Mouse (Mus musculus) small intestine, adult 2 months (tissue): Measurements from ENCODE around the gene Dnaaf2. TPM values are rescaled to one million over a fixed set of nuclear protein-coding genes. Genes with fewer than 3 reads are reported as not detected.
A peak's percentile ranks its signal among the peaks of the same experiment; 100 is the strongest.

Experiments used
- H3K27ac ChIP-seq: fragments of 200-500 bp; 2 replicates; pipeline ENCODE4 v1.5.1; 2012; ENCODE audit warnings: low read depth, low read length, control low read depth, inconsistent platforms; ENCODE audit not compliant: insufficient read depth
- H3K27me3 ChIP-seq: fragments of 200-500 bp; 2 replicates; pipeline ENCODE4 v1.6.1; 2012; ENCODE audit warnings: mild to moderate bottlenecking, moderate library complexity, low read length, inconsistent platforms; ENCODE audit not compliant: control insufficient read depth, insufficient read depth
- H3K36me3 ChIP-seq: fragments of 200-500 bp; 2 replicates; pipeline ENCODE4 v1.6.1; 2012; ENCODE audit warnings: mild to moderate bottlenecking, low read length, control low read depth, inconsistent platforms; ENCODE audit not compliant: control insufficient read depth, insufficient read depth
- H3K4me1 ChIP-seq: fragments of 200-500 bp; 2 replicates; pipeline ENCODE4 v1.6.1; 2012; ENCODE audit warnings: low read length, inconsistent platforms, mixed read lengths; ENCODE audit not compliant: control insufficient read depth, insufficient read depth, insufficient read length
- H3K4me3 ChIP-seq: fragments of 200-500 bp; 2 replicates; pipeline ENCODE4 v1.5.1; 2012; ENCODE audit warnings: low read depth, mild to moderate bottlenecking, control low read depth, inconsistent platforms, low read length, moderate library complexity
- CTCF ChIP-seq: fragments of 200-500 bp; IDR thresholded peaks from 2 replicates; pipeline ENCODE4 v1.5.1; 2012; ENCODE audit warnings: low read depth, mild to moderate bottlenecking, control low read depth, inconsistent platforms, low read length, moderate library complexity, mixed read lengths; ENCODE audit not compliant: insufficient replicate concordance, insufficient read length; ENCODE audit errors: extremely low read depth
- POLR2A ChIP-seq: fragments of 200-500 bp; IDR thresholded peaks from 2 replicates; pipeline ENCODE4 v1.6.1; 2012; ENCODE audit warnings: low read depth, mild to moderate bottlenecking, control low read depth, inconsistent platforms, low read length, moderate library complexity
- WGBS: fragments of 180-500 bp; shearing (Covaris S2); methylation state at CpG from one replicate; pipeline ENCODE4 v1.1.7; 2018; 5-methylcytosine and 5-hydroxymethylcytosine counted together
- polyA plus RNA-seq: library from polyadenylated mRNA; depleted of rRNA; stranded (reverse); fragments of >200 nt; gene quantifications from 2 replicates; pipeline ENCODE4 v1.2.3, GENCODE M21; 2012

The Dnaaf2 gene
- polyA plus RNA-seq, 1 experiment = 0.93 TPM

DNA sequence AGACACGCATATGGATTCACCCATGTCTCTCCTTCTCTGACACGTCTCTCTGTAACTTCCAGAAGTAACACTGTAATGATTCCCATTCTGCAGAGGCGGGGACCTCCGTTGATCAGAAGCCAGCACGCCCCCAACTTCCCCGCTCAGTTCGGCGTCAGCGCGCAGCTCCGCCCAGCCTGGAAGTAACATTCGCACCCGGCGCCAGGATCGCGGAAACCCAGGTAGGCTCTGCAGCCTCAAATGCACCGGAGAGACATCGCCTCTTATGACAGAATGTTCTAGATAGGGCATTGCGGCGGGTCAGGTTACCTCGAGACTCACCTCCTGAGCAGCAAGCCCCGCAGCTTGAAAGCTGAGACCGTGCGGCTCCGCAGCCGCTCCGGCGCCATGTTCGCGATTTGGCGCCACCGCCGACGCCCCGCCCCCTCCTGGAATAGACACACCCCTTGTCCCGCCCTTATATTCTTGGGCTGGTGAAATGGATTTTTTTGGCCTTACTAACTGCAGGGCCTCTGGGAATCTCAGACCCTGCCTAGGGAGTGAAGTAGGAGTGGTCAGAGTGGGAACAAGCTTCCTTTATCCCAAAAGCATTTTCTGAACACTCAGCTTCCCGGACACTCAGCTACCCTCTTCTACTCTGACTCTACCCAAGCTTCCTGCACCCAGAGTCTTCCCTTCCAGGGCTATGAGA lies 29.7 kb upstream of the Dnaaf2 start, which contains the start of gene Pole2:
Pole2 (minus strand) TSS at position 420 of the 691 bp plus-strand sequence.
- TF ChIP-seq CTCF (no peak), POLR2A (no peak)
- Histone ChIP-seq H3K4me1 (no peaks in the 10 kb centered on the region), H3K27ac (no peak within 1 kb of the TSS), H3K4me3 (peak within 1 kb of the TSS; percentile 93), H3K27me3 (no peaks in the 10 kb centered on the region), H3K36me3 (no peaks in the 10 kb centered on the region)
- WGBS = under 1% methylated on average over 37 of the region's 37 CpGs

DNA sequence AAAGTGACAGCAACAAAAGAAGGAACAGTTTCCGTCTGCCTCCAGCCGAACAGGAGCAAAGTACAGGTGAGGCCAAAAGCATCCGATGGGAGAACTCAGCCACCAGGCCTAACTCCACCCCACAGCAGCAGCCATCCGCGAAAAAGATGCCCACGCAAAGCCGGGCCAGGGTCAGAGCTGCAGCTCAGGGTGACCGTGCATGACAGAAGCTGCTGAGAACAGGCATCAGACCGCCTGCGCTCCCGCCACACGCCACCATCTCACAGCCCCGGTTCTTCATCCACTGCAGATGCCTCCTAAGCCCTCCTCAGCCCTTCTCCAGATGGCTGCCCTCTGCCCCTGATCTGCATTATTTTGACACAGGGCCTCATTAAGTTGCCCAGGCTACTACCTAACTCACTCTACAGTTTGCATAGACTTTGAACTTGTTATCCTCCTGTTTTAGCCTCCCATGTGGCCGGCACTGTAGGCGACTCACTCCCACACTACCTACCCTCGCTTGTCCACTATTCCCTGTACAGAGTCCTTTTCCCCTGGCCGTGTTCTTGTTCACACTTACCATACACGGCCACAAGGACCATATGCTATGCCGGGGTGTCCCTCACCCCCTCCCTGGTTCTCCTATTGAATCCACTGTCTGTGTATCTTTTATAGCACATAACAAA lies 22.5 kb upstream of the Dnaaf2 start:
- no peaks in the 10 kb centered on the region for H3K4me1 ChIP-seq
- H3K4me3 ChIP-seq = no peak overlapping the region
- H3K27me3 ChIP-seq = no peaks in the 10 kb centered on the region
- no peaks in the 10 kb centered on the region for H3K36me3 ChIP-seq
- H3K27ac ChIP-seq = no peak overlapping the region
- 86% methylated on average over 19 of the region's 19 CpGs for WGBS
- TF ChIP-seq CTCF = no peak
- TF ChIP-seq POLR2A = no peak

DNA sequence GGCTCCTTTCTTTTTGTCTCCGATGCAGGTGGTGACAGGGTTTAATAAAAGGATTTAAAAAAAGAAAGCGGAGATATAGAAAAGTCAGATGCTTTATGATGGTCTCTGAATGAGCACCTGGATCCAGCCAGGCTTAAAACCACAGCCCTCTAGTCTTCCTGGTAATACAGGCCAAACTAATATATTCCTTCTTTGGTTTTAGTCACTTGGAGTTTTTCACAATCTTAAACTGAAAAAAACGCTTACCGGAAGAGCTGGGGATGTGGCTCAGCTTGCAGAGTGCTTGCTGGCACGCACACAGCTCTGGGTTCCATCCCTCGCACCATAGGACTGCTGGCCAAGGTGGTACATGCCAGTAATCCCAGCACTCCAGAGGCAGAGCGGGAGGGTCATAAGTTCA lies 18.4 kb upstream of the Dnaaf2 start:
- no peaks in the 10 kb centered on the region for H3K4me1 ChIP-seq
- no peaks in the 10 kb centered on the region for H3K36me3 ChIP-seq
- no peak overlapping the region for H3K27ac ChIP-seq
- WGBS = 93% methylated on average over 7 of the region's 7 CpGs
- no peak overlapping the region for H3K4me3 ChIP-seq
- no peaks in the 10 kb centered on the region for H3K27me3 ChIP-seq
- TF ChIP-seq POLR2A (no peak), CTCF (no peak)

DNA sequence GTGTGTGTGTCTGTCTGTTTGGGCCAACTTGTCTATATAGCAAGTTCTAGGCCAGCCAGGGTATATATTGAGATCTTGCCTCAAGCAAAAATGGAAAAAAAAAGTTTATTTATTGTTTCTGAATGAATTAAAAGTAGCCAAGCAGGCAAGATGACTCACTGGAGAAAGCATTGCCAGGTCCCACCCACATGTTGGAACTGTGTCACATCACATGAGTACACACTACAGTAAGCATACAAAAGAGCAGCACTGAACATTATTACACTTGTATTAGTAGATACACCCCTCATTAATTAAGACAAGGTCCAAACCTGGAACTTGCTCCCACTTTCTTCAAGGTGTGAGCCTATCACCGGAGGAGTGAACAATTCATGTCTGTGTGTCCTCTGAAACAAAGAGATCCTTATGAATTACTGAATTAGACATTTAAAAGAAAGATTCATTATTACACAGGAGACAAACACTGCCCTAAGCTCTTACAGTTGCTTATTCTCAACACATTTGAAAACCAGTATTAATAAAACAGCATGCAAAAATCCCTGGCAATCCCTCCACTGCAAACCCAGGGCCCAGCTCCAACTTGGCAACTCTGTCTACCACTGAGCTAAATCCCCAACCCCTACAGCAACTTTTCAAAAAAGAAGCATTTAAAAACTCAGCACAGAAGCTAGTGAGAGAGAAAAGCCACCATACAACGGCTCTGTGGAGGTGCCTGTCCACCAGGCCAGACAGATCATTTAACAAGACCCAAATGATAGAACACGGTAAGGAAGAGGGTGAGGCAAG lies 17.0 kb upstream of the Dnaaf2 start:
- TF ChIP-seq CTCF = no peak
- TF ChIP-seq POLR2A = no peak
- H3K4me1 ChIP-seq = no peaks in the 10 kb centered on the region
- H3K27me3 ChIP-seq = no peaks in the 10 kb centered on the region
- no peak overlapping the region for H3K27ac ChIP-seq
- 73% methylated on average over 3 of the region's 3 CpGs for WGBS
- no peaks in the 10 kb centered on the region; the same call in 1 of the 2 replicates for H3K36me3 ChIP-seq
- H3K4me3 ChIP-seq = no peak overlapping the region

DNA sequence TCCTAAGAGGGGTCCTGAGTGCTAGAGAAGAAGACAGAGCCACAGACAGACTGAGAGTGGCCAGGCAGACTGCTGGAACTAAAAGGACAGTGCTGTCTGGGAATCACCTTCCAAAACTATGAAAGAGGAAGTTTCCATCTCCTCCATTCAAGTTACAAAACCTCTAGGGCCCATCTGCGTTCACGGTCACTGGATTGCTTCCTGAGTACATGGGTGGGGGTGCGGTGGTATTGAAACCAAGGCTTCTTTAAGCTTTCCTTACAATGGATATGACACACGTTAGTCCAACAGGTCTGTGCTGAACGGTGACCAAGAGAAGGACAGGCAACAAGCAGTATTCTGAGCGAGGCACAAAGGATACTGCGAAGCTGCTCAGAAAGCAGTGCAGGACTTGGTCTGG lies 16.2 kb upstream of the Dnaaf2 start:
- Histone ChIP-seq H3K4me1 (no peaks in the 10 kb centered on the region), H3K27ac (no peak overlapping the region), H3K4me3 (no peak overlapping the region), H3K27me3 (no peaks in the 10 kb centered on the region), H3K36me3 (no peaks in the 10 kb centered on the region; the same call in none of the 2 replicates)
- TF ChIP-seq CTCF (no peak), POLR2A (no peak)
- 87% methylated on average over 7 of the region's 7 CpGs for WGBS

DNA sequence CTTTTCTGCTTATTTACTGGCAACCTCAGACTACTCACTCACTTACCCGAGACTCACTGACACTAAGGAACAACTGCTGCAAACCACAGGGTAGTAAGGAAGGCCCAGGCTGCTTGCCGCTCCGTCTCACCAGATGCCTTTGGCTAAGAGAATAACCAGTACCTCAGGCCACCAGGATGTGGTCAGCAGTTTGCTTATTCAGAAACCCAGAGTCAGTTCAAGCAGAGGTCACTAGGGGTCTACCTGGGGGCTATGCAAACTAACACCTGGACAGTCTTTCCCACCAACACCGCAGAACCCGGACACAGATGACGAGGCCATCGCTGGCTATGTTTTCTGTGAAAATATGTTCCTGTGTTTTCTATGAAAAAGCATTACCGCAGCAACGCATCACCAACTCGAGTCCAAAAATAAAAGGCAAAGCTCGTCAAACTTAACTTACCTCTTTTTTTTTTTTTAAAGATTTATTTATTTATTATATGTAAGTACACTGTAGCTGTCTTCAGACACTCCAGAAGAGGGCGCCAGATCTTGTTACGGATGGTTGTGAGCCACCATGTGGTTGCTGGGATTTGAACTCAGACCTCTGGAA lies 15.1 kb upstream of the Dnaaf2 start:
- Histone ChIP-seq H3K27me3 (no peaks in the 10 kb centered on the region), H3K4me1 (no peaks in the 10 kb centered on the region), H3K36me3 (no peaks in the 10 kb centered on the region; the same call in none of the 2 replicates), H3K27ac (no peak overlapping the region), H3K4me3 (no peak overlapping the region)
- WGBS = 88% methylated on average over 13 of the region's 13 CpGs
- TF ChIP-seq CTCF (no peak; the same call in 1 of the 2 replicates), POLR2A (no peak)

DNA sequence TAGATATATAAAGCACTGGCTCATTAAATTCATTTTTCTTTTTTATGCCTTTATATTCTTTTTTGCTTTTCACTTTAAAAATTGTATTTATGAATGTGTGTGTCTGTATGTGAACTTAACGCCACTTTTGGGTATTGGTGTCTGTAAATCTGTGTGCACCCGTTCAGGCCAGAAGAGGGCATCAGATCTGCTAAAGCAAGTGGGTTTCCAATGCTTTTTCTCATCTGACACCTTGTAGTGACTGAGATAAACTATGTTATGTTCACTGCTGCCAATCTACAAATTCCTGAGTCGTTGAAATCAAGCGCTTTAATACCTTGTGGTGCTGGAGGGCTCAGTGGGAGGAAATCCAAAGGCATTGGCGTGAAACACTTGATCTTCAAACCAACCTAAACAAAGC lies 12.8 kb upstream of the Dnaaf2 start:
- Histone ChIP-seq H3K36me3 (no peaks in the 10 kb centered on the region; the same call in none of the 2 replicates), H3K27ac (no peak overlapping the region)

More for the DNA sequence above, 12.8 kb upstream of the Dnaaf2 start:
- H3K4me3 ChIP-seq = no peak overlapping the region
- no peak for TF ChIP-seq POLR2A
- TF ChIP-seq CTCF = no peak
- 79% methylated on average over 5 of the region's 5 CpGs for WGBS
- H3K27me3 ChIP-seq = no peaks in the 10 kb centered on the region
- H3K4me1 ChIP-seq = no peaks in the 10 kb centered on the region
